29 mouse cellular contexts compared by ENCODE assay signal in the genomic region with DNA sequence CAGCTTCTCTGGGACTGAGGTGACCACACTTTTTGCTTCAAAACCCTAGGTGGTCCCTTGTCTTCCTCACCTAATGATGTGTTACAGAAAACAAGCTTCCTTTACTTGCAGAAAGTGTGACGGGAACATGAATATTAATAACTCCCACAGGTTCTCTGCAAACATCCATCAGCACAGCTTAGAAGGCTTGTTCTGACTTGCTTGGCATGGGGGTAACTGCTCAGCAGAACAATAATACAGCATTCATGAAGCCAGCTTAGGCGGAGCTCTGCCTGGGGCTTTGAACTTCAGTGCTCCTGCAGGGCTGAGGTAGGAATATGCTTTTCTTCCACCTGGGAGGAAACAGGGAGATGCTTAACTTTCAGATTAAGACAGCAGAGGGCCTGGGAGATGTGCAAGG.
A peak's percentile ranks its signal among the peaks of the same experiment; 100 is the strongest.
DNase-seq lines count a peak whose midpoint lies in the region; ATAC-seq and TF ChIP-seq lines count a peak whose summit lies in the region.
"Had no signal": no experiment of that assay in that cellular context is flagged by ENCODE, and none has a peak within 500 bp of the region (broad histone marks: within the 10 kb centered on the region; RNA-seq: fewer than 3 reads in every experiment).

No protein-coding gene starts in this region.

- H3K9ac ChIP-seq in limb, embryonic 14.5 days (ENCODE audit: low read depth, low read length, severe bottlenecking): no peak overlapping the region
- H3K9ac ChIP-seq in embryonic facial prominence, embryonic 14.5 days (ENCODE audit: low read depth, low read length): no peak overlapping the region
- no peak overlapping the region for H3K9ac ChIP-seq in stomach, embryonic 15.5 days
- H3K9ac ChIP-seq: embryonic facial prominence, embryonic 15.5 days; forebrain, embryonic 12.5 days; forebrain, postnatal 0 days; heart, embryonic 12.5 days; hindbrain, embryonic 13.5 days; limb, embryonic 12.5 days had no signal

- no peaks in the 10 kb centered on the region for H3K27me3 ChIP-seq in limb, embryonic 14.5 days (ENCODE audit: control insufficient read depth, insufficient read depth, low read length)
- H3K27me3 ChIP-seq in limb, embryonic 10.5 days (ENCODE audit: low read depth, poor library complexity, severe bottlenecking): no peaks in the 10 kb centered on the region
- H3K27me3 ChIP-seq in embryonic facial prominence, embryonic 14.5 days (replicated peaks; ENCODE audit: control insufficient read depth, insufficient read depth, low read length): no peaks in the 10 kb centered on the region
- no peaks in the 10 kb centered on the region for H3K27me3 ChIP-seq in stomach, embryonic 15.5 days (replicated peaks)
- H3K27me3 ChIP-seq: embryonic facial prominence, embryonic 15.5 days; forebrain, embryonic 12.5 days; heart, embryonic 12.5 days; hindbrain, embryonic 13.5 days; limb, embryonic 12.5 days; megakaryocyte, embryonic 14.5 days had no signal

- H3K4me3 ChIP-seq in limb, embryonic 14.5 days (replicated peaks; ENCODE audit: low read length): no peak overlapping the region
- H3K4me3 ChIP-seq in limb, embryonic 10.5 days: no peak overlapping the region
- H3K4me3 ChIP-seq in embryonic facial prominence, embryonic 14.5 days (ENCODE audit: low read depth, low read length): no peak overlapping the region
- no peak overlapping the region for H3K4me3 ChIP-seq in stomach, embryonic 15.5 days (replicated peaks)
- H3K4me3 ChIP-seq: embryonic facial prominence, embryonic 15.5 days; forebrain, embryonic 12.5 days; heart, embryonic 12.5 days; hindbrain, embryonic 13.5 days; limb, embryonic 12.5 days; megakaryocyte, embryonic 14.5 days had no signal

- no peak overlapping the region for H3K4me2 ChIP-seq in limb, embryonic 14.5 days (replicated peaks; ENCODE audit: low read depth, low read length, severe bottlenecking)
- H3K4me2 ChIP-seq in embryonic facial prominence, embryonic 14.5 days (ENCODE audit: low read depth, low read length): no peak overlapping the region
- H3K4me2 ChIP-seq in stomach, embryonic 15.5 days: no peak overlapping the region
- H3K4me2 ChIP-seq: embryonic facial prominence, embryonic 15.5 days; forebrain, embryonic 12.5 days; heart, embryonic 12.5 days; hindbrain, embryonic 13.5 days; limb, embryonic 12.5 days; liver, embryonic 11.5 days had no signal

- no peak for TF ChIP-seq CTCF in brain, embryonic 14.5 days (IDR thresholded peaks at IDR 0.05; ENCODE audit: borderline replicate concordance, extremely low read depth, insufficient read depth, insufficient read length)

- no peaks in the 10 kb centered on the region for H3K4me1 ChIP-seq in limb, embryonic 14.5 days (ENCODE audit: control insufficient read depth, insufficient read depth, low read length)
- no peaks in the 10 kb centered on the region for H3K4me1 ChIP-seq in limb, embryonic 10.5 days
- H3K4me1 ChIP-seq in embryonic facial prominence, embryonic 14.5 days (ENCODE audit: control insufficient read depth, insufficient read depth, low read length): no peaks in the 10 kb centered on the region
- H3K4me1 ChIP-seq in stomach, embryonic 15.5 days: no peaks in the 10 kb centered on the region
- H3K4me1 ChIP-seq: embryonic facial prominence, embryonic 15.5 days; heart, embryonic 12.5 days; limb, embryonic 12.5 days; megakaryocyte, embryonic 14.5 days had no signal

- peak; percentile 23; the same call in 1 of the 2 replicates for ATAC-seq in limb, embryonic 14.5 days (ENCODE audit: low FRiP score, low read depth)
- ATAC-seq in embryonic facial prominence, embryonic 14.5 days (ENCODE audit: low read depth): peak; percentile 75; the same call in 1 of the 2 replicates
- 0 out of 2 replicates have a peak, but pooled peaks have one; percentile 18 for ATAC-seq in stomach, embryonic 15.5 days (ENCODE audit: insufficient read depth, low FRiP score, low read depth)
- ATAC-seq: forebrain, postnatal 0 days; lung, postnatal 0 days; Patski had no signal

- no peak for TF ChIP-seq POLR2A in limb, embryonic 14.5 days (IDR thresholded peaks at IDR 0.05; ENCODE audit: borderline replicate concordance, extremely low read depth, insufficient read depth, insufficient read length)
- no peak for TF ChIP-seq POLR2A in brain, embryonic 14.5 days (IDR thresholded peaks at IDR 0.05; ENCODE audit: borderline replicate concordance, extremely low read depth, insufficient read depth, insufficient read length, poor library complexity, severe bottlenecking)

- no peak overlapping the region for H3K27ac ChIP-seq in limb, embryonic 14.5 days (replicated peaks; ENCODE audit: low read depth, low read length)
- H3K27ac ChIP-seq in limb, embryonic 10.5 days: no peak overlapping the region
- no peak overlapping the region for H3K27ac ChIP-seq in embryonic facial prominence, embryonic 14.5 days (replicated peaks; ENCODE audit: low read depth, low read length)
- no peak overlapping the region for H3K27ac ChIP-seq in stomach, embryonic 15.5 days
- H3K27ac ChIP-seq: embryonic facial prominence, embryonic 15.5 days; forebrain, embryonic 12.5 days; hindbrain, embryonic 13.5 days; limb, embryonic 12.5 days had no signal

- no peaks in the 10 kb centered on the region for H3K36me3 ChIP-seq in limb, embryonic 14.5 days (ENCODE audit: control insufficient read depth, insufficient read depth, low read length)
- no peaks in the 10 kb centered on the region for H3K36me3 ChIP-seq in limb, embryonic 10.5 days
- H3K36me3 ChIP-seq in embryonic facial prominence, embryonic 14.5 days (ENCODE audit: control insufficient read depth, insufficient read depth, low read length): no peaks in the 10 kb centered on the region
- H3K36me3 ChIP-seq in stomach, embryonic 15.5 days: no peaks in the 10 kb centered on the region
- H3K36me3 ChIP-seq: embryonic facial prominence, embryonic 15.5 days; forebrain, embryonic 12.5 days; heart, embryonic 12.5 days; hindbrain, embryonic 13.5 days; limb, embryonic 12.5 days had no signal

- DNase-seq in limb, embryonic 14.5 days (ENCODE audit: low spot score): no peak
- no peak for DNase-seq in limb, embryonic 10.5 days (ENCODE audit: low spot score)
- DNase-seq in brain, embryonic 14.5 days (ENCODE audit: low read depth): peak; percentile 54
- DNase-seq in embryonic facial prominence, embryonic 14.5 days (ENCODE audit: low spot score): peak; percentile 71
- no peak for DNase-seq in adrenal gland, postnatal 36 days
- DNase-seq in heart, adult 8-10 months (ENCODE audit: low spot score): no peak
- DNase-seq: adrenal gland, postnatal 10 days; cerebellum, adult 18-20 months; cerebellum, postnatal 10 days; forebrain, postnatal 0 days; gastrocnemius, postnatal 14 days; heart, postnatal 4 days; kidney, adult 11 months; kidney, postnatal 14 days; lung, postnatal 4 days; retina, postnatal 1 day; right cerebral cortex, postnatal 14 days; thymus, adult 18-20 months; thymus, postnatal 25 days had no signal

- H3K9me3 ChIP-seq in limb, embryonic 14.5 days (ENCODE audit: control insufficient read depth, low read length): no peaks in the 10 kb centered on the region
- no peaks in the 10 kb centered on the region for H3K9me3 ChIP-seq in limb, embryonic 10.5 days (replicated peaks)
- H3K9me3 ChIP-seq in embryonic facial prominence, embryonic 14.5 days (ENCODE audit: control insufficient read depth, low read length): no peaks in the 10 kb centered on the region
- no peaks in the 10 kb centered on the region for H3K9me3 ChIP-seq in stomach, embryonic 15.5 days
- H3K9me3 ChIP-seq: embryonic facial prominence, embryonic 15.5 days; forebrain, embryonic 12.5 days; heart, embryonic 12.5 days; hindbrain, embryonic 13.5 days; limb, embryonic 12.5 days had no signal

- WGBS in limb, embryonic 14.5 days: 48% methylated on average over 2 of the region's 2 CpGs
- 66% methylated on average over 2 of the region's 2 CpGs for WGBS in limb, embryonic 10.5 days
- WGBS in embryonic facial prominence, embryonic 14.5 days: 64% methylated on average over 2 of the region's 2 CpGs
- WGBS in stomach, embryonic 15.5 days: 62% methylated on average over 2 of the region's 2 CpGs

Comparison
In these comparisons a context has a peak if more than half of its experiments do, and no peak if none do; other contexts are left out.
1. ATAC-seq: peak in every context shown above with its lines; median percentile 75 in embryonic facial prominence, embryonic 14.5 days; 23 in limb, embryonic 14.5 days; 18 in stomach, embryonic 15.5 days.
2. DNase-seq: peak in brain, embryonic 14.5 days (single experiment) and embryonic facial prominence, embryonic 14.5 days (single experiment); none in limb, embryonic 14.5 days (single experiment), limb, embryonic 10.5 days (single experiment), adrenal gland, postnatal 36 days (0 of 2) and heart, adult 8-10 months (single experiment).